Mouse (Mus musculus) 3134 (cell line): ENCODE measurements at regions not wholly inside any gene's neighbourhood (a gene's known extent, or its start where the extent isn't known, plus 50 kb on each side); places are given as distances from the start of the nearest gene placed in this dataset.

Experiments
- DNase-seq: peaks from one replicate; pipeline ENCODE4 v3.0.0-alpha.2; 2011; ENCODE audit warnings: low spot score; ENCODE audit not compliant: insufficient read length; ENCODE audit errors: extremely low read depth

DNA sequence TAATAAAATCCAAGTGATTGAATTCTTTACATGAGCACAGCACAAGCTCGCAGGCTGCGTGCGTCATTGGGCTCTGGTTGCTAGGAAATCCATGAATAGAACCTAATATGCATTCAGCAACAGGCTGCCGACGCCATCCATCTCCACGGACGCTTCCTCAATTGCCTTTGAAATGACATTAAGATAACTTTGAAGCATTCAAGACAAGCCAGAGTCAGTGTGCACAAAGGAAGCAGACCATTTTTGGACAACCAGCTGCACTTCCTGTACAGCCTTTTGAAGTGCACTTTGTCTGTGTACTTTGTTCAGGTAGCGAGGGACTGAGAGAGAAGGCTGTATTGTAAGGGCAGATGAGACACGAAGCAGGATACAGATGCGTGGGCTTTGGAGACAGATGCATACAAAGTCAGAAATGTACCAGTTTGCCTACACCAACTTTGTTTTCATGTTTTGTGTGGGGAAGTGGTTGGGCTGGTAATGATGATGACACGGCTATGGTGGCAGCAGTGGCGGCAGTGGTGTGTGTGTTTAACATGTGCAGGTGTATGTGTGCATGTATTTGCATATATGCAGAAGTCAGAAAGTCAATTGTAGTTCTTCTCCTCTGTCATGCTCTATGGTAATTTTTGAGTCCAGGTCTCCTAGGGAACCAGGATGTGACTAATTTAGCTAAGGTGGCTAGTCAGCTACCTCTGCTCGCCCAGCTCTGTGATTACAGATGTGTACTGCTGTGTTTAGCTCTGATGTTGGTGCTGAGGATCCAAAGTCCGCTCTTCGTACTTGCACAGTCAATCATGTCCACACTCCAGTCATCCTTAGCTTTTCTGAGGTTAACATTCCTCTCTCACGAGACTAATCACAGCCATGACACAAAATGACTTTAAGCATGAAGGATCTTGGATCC lies 106.7 kb upstream of the Col1a2 start:
- DNase-seq = no peak

DNA sequence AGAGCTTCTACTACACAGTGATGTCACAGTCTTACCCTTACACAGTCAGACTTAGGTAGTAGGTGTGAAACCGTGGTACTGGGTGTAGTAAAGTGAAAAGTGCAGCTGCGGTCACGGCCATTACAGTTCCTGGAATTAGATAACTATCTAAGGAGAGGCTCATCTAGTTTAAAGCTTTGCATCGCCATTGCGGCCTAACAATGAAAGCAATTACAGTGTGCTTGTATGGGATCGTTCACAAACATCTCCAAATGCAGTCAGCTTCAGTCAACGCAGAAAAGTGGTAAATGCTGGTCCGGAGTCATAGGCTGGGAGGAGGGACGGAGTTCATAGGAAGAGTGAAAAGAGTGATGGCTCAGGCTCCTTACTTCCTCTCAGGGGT lies 106.0 kb upstream of the Col1a2 start:
- DNase-seq = no peak

DNA sequence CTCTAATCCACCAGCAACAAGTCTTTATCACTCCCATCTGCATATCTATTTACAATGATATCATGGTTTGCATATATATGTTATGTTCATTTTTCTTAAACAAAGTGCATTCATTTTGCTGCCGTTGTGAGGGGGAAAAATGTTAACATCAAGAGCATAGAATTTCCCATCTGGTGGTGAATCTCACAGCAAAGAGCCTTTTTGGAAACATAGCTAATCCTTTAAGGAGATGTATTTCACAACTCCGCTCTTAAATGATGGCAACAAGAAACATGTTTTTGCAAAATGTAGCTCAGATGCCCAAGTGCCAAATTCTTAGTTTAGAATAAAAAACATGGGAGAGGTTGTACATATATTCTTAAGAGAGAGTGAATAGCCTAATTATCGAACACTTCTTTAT lies 99.3 kb upstream of the Col1a2 start:
- no peak for DNase-seq

DNA sequence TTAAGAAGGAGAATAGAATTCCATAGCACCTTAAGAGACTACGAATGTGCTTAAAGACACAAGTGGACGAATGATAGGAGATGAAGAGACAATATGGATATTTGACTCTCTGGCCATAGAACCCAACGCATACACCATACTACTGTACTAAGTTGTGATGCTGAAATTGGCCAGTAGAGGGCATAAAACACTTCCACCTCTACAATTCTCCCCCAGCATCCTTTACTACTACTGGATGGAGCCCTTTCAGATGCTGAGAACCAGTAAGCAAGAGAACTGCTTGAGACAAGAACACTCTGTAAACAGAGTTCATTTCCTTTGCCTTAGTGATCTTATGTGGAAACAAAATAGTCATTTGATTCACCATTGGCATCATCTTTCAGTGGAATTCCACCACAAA lies 96.9 kb upstream of the Col1a2 start:
- DNase-seq = no peak

DNA sequence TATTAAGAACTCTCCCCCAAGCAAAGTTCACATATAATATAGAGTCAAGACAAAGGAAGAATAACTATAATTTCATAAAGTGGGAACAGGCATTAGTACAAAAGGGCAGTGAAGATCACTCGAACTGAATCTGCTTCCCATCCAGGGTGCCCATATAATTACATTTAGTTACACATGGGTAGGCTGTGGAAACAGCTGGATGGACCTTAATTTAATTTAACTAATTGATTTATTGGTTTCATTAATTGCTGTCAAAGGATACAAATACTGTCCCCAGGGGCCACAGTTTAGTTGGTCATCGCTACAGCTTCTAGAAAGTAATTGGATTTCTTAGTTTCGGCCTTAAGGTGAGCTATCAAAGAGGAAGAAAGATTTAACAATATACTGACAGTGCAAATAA lies 91.4 kb upstream of the Col1a2 start:
- no peak for DNase-seq

DNA sequence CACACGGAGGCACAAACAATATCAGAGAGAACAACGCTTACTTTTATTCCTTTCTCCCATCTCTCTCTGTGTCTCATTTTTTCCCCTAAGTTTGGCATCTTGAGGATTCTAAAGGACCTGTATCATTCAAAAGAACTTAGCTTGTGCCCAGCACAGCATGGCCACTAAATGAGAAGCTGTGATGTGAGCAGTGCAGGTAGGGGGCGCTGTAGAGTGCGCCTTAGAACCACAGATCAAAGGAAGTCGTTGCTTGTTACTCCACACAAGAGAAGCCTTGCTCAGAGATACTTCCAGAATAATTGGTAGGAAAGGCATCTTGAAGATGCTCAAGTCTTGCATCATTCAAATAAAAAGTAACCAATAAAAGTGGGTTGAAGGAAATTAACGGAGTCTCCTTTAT lies 90.4 kb upstream of the Col1a2 start:
- peak; percentile 59 for DNase-seq

DNA sequence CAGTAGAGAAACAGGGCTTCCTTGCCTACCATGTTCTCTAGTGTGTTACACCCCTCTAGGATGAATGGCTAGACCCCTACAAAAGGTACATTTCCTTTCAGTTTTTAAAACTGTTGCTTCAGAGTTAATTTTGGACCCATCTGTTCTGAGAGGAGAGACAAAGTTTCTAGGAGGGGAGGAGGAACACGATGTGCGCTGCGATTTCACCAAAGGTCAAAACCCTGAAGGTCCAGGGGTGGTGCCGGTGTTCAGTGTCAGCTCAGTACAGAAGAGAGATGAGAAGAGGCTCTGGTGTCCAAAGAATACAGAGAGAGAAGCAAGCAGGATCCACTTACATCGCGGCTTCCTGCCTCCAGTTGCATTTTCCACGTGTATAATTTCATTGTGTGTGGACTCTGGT lies 89.4 kb upstream of the Col1a2 start:
- no peak for DNase-seq

DNA sequence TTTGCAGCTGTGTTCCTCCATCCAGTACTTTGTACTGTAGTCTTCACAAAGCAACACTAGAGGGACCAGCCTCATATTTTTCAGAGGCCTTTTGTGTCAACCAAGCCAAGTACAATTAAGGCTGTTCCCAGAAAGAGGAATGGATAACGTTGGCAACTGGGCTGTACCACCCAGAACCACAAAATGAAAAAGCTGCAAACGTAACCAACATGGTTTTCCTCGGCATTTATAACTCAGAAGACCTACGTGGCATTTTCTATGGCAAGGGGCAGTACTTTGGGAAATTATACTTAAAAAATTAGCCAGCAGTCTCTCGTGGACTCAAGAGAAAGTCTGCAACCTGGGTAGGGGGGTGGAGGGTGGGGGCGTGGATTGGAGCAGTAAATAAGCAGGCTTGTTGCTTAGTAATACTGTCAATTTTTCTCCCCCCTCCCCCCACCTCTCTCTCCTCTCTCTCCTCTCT lies 87.3 kb upstream of the Col1a2 start:
- DNase-seq = peak; percentile 85

DNA sequence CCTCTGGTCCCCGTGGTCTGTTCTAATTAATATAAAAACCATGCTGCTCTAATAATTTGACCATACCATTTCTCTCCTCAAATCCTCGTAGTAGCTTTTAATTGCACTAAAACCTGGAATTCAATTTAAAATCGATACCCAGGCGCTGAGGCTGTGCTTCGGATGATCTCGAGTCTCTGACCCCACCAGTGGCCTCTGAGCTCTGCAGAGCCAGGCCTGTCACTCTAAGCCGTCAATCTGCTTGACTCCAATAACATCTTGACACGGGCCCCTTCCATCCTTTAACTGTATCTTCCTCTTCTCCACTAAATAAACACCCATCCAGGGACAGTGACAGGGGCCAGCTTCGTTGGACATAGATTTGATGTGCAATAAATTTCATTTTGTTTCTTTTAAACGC lies 86.2 kb upstream of the Col1a2 start:
- DNase-seq = peak; percentile 35

DNA sequence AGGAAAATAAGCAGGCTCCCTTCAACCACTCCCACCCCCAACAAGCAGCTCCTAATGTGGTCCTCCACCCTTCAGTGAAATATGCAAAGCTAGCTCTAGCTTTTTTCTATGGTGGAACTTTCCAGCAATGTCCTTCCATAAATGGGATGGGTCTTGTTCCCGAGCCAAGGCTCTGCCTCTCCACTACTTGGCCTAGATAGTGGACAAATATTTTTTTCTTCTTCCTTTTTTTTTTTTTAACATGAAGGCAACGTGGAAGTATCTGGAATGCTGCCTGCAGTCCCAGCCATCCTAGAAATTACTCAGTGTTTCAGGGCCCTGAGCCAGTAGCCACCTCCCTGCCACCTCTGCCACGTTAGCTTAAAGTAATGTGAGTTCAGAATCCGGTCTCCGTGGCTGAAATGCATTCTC lies 85.7 kb upstream of the Col1a2 start:
- peak; percentile 91 for DNase-seq

DNA sequence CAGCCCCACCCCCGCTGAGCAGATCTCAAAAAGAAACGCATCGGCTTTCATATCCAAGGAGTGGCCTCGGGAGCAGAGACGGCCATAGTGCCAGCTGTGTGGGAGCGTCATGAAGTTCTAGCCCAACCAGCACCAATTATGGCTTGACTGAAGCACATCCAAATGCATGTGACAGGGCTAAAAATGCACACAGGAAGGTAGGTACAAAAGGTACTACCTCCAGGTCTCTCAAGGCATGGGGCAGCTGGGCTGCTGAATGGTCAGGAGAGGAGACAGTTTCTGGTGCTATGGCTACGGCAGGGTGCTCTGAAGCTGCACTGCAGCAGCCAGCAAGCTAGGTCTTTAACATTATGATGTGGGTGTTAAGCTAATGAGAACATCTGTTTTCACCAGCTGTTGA lies 83.1 kb upstream of the Col1a2 start:
- DNase-seq = no peak

DNA sequence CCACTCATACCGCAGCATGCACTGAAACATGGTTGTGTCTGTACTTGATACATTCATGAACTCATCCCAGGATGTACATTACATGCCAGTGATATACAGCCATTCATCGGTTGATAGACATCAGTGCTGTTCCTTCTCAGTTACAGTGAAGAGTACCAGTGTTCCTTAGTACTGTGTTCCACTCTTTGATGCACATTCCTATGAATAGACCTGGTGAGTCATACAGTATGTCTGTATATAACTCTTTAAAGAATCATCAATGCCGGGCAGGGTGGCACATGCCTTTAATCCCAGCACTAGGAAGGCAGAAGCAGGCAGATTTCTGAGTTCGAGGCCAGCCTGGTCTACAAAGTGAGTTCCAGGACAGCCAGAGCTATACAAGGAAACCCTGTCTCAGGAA lies 77.5 kb upstream of the Col1a2 start:
- peak; percentile 38 for DNase-seq

DNA sequence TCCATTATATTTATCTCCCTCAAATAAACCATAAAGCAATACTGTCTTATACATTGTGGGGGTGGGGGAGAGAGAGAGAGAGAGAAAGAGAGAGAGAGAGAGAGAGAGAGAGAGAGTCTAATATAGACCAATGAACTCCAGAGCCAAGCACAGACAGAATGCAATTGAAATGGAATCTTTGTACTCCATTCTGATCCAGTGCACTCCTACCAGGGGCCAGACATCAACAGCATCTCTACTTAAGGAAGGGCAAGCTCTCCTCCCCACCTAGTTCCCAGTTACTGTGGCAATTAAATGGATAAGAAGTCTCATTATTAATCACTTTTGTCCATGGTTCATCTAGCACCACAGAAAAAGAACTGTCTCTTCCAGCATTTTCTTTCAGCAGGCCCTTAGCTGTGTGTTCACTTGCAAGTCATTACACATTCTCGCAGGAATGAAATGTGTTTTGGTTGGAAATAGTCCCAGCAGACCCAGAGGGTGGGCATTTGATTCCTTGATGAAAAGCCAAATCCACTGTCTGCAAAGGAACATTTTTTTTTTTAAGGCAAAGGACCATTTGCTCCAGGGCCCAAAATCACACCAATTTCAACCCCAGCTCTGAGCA lies 73.8 kb upstream of the Col1a2 start:
- peak; percentile 72 for DNase-seq

DNA sequence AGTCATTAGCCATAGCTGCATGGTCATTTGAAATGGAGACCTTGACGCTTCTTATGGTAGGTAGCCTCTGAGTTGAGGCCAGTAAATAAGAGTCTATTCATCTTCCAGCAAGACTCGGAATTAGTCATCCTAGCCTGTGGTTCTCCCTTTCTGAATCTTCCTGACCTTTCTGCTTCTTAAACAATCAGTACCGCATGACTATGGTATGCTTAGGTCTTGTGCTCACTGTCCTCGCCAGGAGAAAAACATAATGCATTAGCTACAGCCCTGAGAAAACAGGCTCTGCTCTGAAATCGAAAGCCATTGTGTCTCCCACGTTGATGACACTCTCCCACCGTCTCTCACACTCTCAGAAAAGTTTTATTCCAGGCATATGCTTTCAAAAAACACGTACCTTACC lies 72.4 kb upstream of the Col1a2 start:
- peak; percentile 71 for DNase-seq

DNA sequence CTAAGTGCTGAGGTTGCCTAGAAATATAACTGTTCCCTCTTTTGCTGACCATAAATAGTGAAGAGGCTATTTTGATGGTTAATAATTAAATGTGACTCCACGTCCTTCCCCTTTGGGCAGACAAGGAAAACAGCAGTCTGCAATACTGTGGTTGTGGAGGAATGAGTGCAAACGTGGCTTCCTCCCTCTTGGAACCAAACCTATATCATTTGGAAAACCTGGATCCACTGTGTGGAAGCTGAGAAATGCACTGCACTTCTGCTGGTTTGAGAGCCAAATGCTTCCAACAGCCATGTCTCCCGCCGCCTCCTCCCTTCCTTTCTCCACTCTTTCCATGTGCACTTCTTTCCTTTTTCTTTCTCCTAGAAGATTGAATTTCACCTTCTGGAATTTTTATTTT lies 68.2 kb upstream of the Col1a2 start:
- no peak for DNase-seq

DNA sequence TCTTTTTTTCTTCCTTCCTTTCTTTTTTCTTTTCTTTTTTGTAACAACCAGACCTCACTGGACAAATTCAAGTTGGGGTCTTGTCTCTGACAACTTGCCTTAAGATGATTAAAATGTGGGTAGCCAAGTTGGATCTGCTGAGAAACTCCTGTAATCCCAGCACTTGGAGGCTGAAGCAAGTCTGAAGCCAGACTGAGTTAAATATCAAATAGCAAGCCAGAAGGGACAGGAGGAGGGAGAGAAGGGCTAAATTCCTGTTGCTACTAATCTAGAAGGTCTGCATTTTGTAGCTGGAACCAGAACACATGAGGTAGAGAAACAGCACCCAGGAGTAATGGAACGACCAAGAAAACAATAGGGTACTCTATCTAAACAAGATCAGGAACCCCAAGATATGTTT lies 67.7 kb upstream of the Col1a2 start:
- no peak for DNase-seq

DNA sequence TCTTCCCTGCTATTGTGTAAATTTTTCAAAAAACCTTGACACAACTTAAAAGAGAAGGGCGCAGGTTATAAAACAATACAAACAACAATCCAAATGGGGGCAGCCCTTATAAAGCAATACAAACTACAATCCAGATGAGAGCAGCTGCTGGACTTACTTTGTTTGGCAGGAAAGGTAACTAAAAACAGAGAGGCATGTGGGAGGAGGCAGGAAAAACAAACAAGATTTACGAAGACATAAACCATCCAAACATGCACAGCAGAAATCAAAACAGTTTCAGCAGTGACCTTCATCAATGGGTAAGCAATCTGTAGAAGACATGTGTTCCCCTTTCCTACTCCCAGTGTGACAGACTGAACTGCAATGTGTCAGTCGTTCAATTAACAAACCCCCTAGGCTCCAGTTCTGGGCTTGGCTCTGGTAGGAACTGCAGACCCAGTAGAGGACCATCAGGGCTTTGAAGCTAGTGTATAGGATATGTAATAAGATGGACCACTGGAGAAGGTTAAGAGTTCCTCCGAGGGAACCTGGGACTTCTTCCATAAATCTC lies 62.9 kb upstream of the Col1a2 start:
- DNase-seq = no peak

DNA sequence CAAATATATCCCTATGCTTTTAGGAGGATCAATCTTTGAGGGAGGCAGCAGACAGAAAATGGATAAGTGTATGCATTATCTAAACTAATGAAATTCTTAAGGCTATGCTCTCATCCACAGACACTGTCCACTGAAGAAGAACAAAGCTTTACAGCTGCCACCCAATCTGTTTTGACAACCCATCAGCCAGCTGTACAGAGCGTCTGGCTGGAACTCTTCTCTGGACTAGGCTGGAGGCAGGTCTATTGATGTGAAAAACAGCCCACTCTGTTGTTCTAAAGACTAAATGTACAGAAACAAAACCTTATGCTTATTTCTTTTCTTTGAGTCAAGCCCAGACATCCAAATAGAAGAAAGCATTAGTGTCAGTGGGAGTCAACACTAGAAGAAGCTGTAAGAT lies 58.7 kb upstream of the Col1a2 start:
- DNase-seq = no peak

DNA sequence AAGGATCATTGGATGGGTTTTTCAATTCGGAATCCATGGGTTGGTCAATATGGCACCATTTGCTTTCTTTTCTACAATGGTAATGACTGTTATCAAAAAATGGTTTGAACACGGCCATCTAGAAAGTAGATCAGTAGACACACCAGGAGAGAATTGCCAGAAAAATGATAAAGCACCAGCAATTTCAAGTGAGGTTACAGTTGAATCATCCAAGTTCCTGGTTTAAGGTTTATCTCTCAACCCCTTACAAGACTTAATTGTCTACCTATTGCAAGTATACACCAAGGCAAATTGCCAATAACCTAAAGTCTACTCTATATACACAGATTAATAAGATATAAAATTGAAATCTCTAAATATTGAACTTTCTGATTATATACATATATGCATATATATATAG lies 53.4 kb upstream of the Col1a2 start:
- DNase-seq = no peak
